Mouse (Mus musculus) forebrain, embryonic 15.5 days (tissue): ENCODE measurements around the gene Atp1a3. TPM values are rescaled to one million over a fixed set of nuclear protein-coding genes. Genes with fewer than 3 reads are reported as not detected.
A peak's percentile ranks its signal among the peaks of the same experiment; 100 is the strongest.

Experiments
- ATAC-seq: fragments of 200-750 bp; cut with Nextera tagmentation; replicated peaks from 2 replicates; pipeline ENCODE4 v1.8.0; 2017; ENCODE audit warnings: mild to moderate bottlenecking, moderate TSS enrichment, moderate library complexity
- H3K27ac ChIP-seq: fragments of 300-500 bp; sonication (generic); replicated peaks from 2 replicates; pipeline ENCODE4 v1.5.1; 2015; ENCODE audit warnings: mild to moderate bottlenecking, inconsistent platforms
- H3K27me3 ChIP-seq: fragments of 300-500 bp; sonication (generic); 2 replicates; pipeline ENCODE4 v1.6.1; 2015; ENCODE audit warnings: inconsistent platforms
- H3K36me3 ChIP-seq: fragments of 300-500 bp; sonication (generic); 2 replicates; pipeline ENCODE4 v1.6.1; 2015; ENCODE audit warnings: mild to moderate bottlenecking, inconsistent platforms
- H3K4me1 ChIP-seq: fragments of 300-500 bp; sonication (generic); 2 replicates; pipeline ENCODE4 v1.6.1; 2015; ENCODE audit warnings: inconsistent platforms
- H3K4me2 ChIP-seq: fragments of 300-500 bp; sonication (generic); replicated peaks from 2 replicates; pipeline ENCODE4 v1.6.1; 2015; ENCODE audit warnings: mild to moderate bottlenecking, inconsistent platforms
- H3K4me3 ChIP-seq: fragments of 300-500 bp; sonication (generic); 2 replicates; pipeline ENCODE4 v1.5.1; 2015; ENCODE audit warnings: mild to moderate bottlenecking, inconsistent platforms
- H3K9ac ChIP-seq: fragments of 300-500 bp; sonication (generic); replicated peaks from 2 replicates; pipeline ENCODE4 v1.6.1; 2015; ENCODE audit warnings: mild to moderate bottlenecking, inconsistent platforms
- H3K9me3 ChIP-seq: fragments of 300-500 bp; sonication (generic); 2 replicates; pipeline ENCODE4 v1.6.1; 2016; ENCODE audit warnings: inconsistent platforms
- WGBS: fragments of 180-500 bp; shearing (Covaris S2); methylation state at CpG from one replicate; pipeline ENCODE4 v1.1.7; 2015; ENCODE audit warnings: mixed read lengths; 5-methylcytosine and 5-hydroxymethylcytosine counted together
- polyA plus RNA-seq: library from polyadenylated mRNA; unstranded; fragments of >200 nt; fragmentation: Nextera tagmentation; extraction: Ambion mirVana; gene quantifications from 2 replicates; pipeline ENCODE4 v1.2.1, GENCODE M21; 2015

The Atp1a3 gene
- polyA plus RNA-seq, 1 experiment from 2014 or later: 191 TPM

GRCm38 (mm10) chr7:24973208-24973607 is 32.5 kb downstream of the Atp1a3 start:
- 90% methylated on average over 4 of the region's 4 CpGs for WGBS
- Histone ChIP-seq H3K4me2 (no peak overlapping the region), H3K27ac (no peak overlapping the region), H3K4me3 (no peak overlapping the region), H3K27me3 (no peaks in the 10 kb centered on the region), H3K36me3 (peaks cover 11% of the 10 kb centered on the region; the same call in 1 of the 2 replicates), H3K9ac (no peak overlapping the region), H3K9me3 (no peaks in the 10 kb centered on the region), H3K4me1 (peaks cover 18% of the 10 kb centered on the region)
- ATAC-seq: no peak

- Histone ChIP-seq H3K4me1 (peaks cover 18% of the 10 kb centered on the region), H3K9ac (peak within 1 kb of the TSS; percentile 86), H3K36me3 (peaks cover under 1% of the 10 kb centered on the region; the same call in 1 of the 2 replicates), H3K9me3 (no peaks in the 10 kb centered on the region), H3K4me3 (peak within 1 kb of the TSS; percentile 80), H3K27ac (peak within 1 kb of the TSS; percentile 75), H3K4me2 (peak within 1 kb of the TSS; percentile 83), H3K27me3 (no peaks in the 10 kb centered on the region)
- under 1% methylated on average over 45 of the region's 45 CpGs for WGBS
- peak; percentile 91 for ATAC-seq
Observed at GRCm38 (mm10) chr7:24971972-24972893, 33.5 kb downstream of the Atp1a3 start, which contains the start of gene Rabac1. Gene Rabac1, minus strand, starts transcription at chr7:24972754.

- Histone ChIP-seq H3K9ac (peak overlapping the region; percentile 86), H3K36me3 (no peaks in the 10 kb centered on the region), H3K9me3 (no peaks in the 10 kb centered on the region), H3K4me1 (peaks cover 18% of the 10 kb centered on the region), H3K4me2 (peak overlapping the region; percentile 83), H3K27me3 (no peaks in the 10 kb centered on the region), H3K27ac (peak overlapping the region; percentile 75), H3K4me3 (peak overlapping the region; percentile 80)
- WGBS: 8% methylated on average over 19 of the region's 19 CpGs
- 0 out of 2 replicates have a peak, but pooled peaks have one; percentile 3 for ATAC-seq
Observed at GRCm38 (mm10) chr7:24971261-24971971, 34.3 kb downstream of the Atp1a3 start.

- Histone ChIP-seq H3K4me2 (no peak overlapping the region), H3K4me3 (no peak overlapping the region), H3K36me3 (no peaks in the 10 kb centered on the region), H3K9ac (no peak overlapping the region), H3K27me3 (no peaks in the 10 kb centered on the region), H3K4me1 (peaks cover 18% of the 10 kb centered on the region), H3K27ac (no peak overlapping the region), H3K9me3 (no peaks in the 10 kb centered on the region)
- WGBS: 95% methylated on average over 3 of the region's 3 CpGs
- no peak for ATAC-seq
Observed at GRCm38 (mm10) chr7:24970341-24970740, 35.4 kb downstream of the Atp1a3 start.

GRCm38 (mm10) chr7:24969805-24970204 is 36.0 kb downstream of the Atp1a3 start:
- no peak for ATAC-seq

GRCm38 (mm10) chr7:24968463-24968862 is 37.3 kb downstream of the Atp1a3 start:
- Histone ChIP-seq H3K4me1 (peaks cover 18% of the 10 kb centered on the region), H3K27me3 (no peaks in the 10 kb centered on the region), H3K36me3 (no peaks in the 10 kb centered on the region), H3K4me3 (no peak overlapping the region), H3K9ac (no peak overlapping the region), H3K4me2 (no peak overlapping the region), H3K27ac (no peak overlapping the region), H3K9me3 (no peaks in the 10 kb centered on the region)
- ATAC-seq: no peak
- 67% methylated on average over 6 of the region's 6 CpGs for WGBS

More at GRCm38 (mm10) chr7:24969805-24970204, 36.0 kb downstream of the Atp1a3 start:
- no peak overlapping the region for H3K27ac ChIP-seq
- H3K9me3 ChIP-seq: no peaks in the 10 kb centered on the region
- H3K9ac ChIP-seq: no peak overlapping the region
- no peak overlapping the region for H3K4me3 ChIP-seq
- H3K4me2 ChIP-seq: no peak overlapping the region
- H3K36me3 ChIP-seq: no peaks in the 10 kb centered on the region
- H3K27me3 ChIP-seq: no peaks in the 10 kb centered on the region
- WGBS: 70% methylated on average over 12 of the region's 12 CpGs
- H3K4me1 ChIP-seq: peaks cover 18% of the 10 kb centered on the region

- Histone ChIP-seq H3K27me3 (no peaks in the 10 kb centered on the region), H3K4me1 (peaks cover 18% of the 10 kb centered on the region), H3K9me3 (no peaks in the 10 kb centered on the region), H3K4me3 (no peak overlapping the region), H3K4me2 (no peak overlapping the region), H3K36me3 (no peaks in the 10 kb centered on the region), H3K9ac (no peak overlapping the region), H3K27ac (no peak overlapping the region)
- 86% methylated on average over 8 of the region's 8 CpGs for WGBS
- no peak for ATAC-seq
Observed at GRCm38 (mm10) chr7:24967966-24968365, 37.8 kb downstream of the Atp1a3 start.

- H3K36me3 ChIP-seq: no peaks in the 10 kb centered on the region
- no peak overlapping the region for H3K9ac ChIP-seq
- H3K4me1 ChIP-seq: peaks cover 4% of the 10 kb centered on the region; the same call in 1 of the 2 replicates
- ATAC-seq: peak; percentile 42; the same call in 1 of the 2 replicates
- no peak overlapping the region for H3K27ac ChIP-seq
- no peaks in the 10 kb centered on the region for H3K9me3 ChIP-seq
- H3K27me3 ChIP-seq: no peaks in the 10 kb centered on the region
- 18% methylated on average over 5 of the region's 5 CpGs for WGBS
- H3K4me2 ChIP-seq: no peak overlapping the region
- H3K4me3 ChIP-seq: no peak overlapping the region
Observed at GRCm38 (mm10) chr7:24964897-24965535, 40.7 kb downstream of the Atp1a3 start.

GRCm38 (mm10) chr7:24964288-24964687 is 41.5 kb downstream of the Atp1a3 start:
- no peak overlapping the region for H3K4me2 ChIP-seq
- H3K36me3 ChIP-seq: no peaks in the 10 kb centered on the region
- no peak overlapping the region for H3K27ac ChIP-seq
- ATAC-seq: no peak
- no peaks in the 10 kb centered on the region for H3K9me3 ChIP-seq
- no peak overlapping the region for H3K4me3 ChIP-seq
- no peaks in the 10 kb centered on the region for H3K27me3 ChIP-seq
- 80% methylated on average over 2 of the region's 2 CpGs for WGBS
- H3K4me1 ChIP-seq: no peaks in the 10 kb centered on the region
- H3K9ac ChIP-seq: no peak overlapping the region

GRCm38 (mm10) chr7:24955226-24955625 is 50.5 kb downstream of the Atp1a3 start:
- H3K4me1 ChIP-seq: peaks cover 21% of the 10 kb centered on the region
- WGBS: 3% methylated on average over 16 of the region's 33 CpGs
- no peak overlapping the region for H3K9ac ChIP-seq

GRCm38 (mm10) chr7:24954450-24954849 is 51.3 kb downstream of the Atp1a3 start:
- Histone ChIP-seq H3K4me2 (peak overlapping the region; percentile 53), H3K36me3 (no peaks in the 10 kb centered on the region), H3K4me3 (peak overlapping the region; percentile 37), H3K27me3 (peaks cover 63% of the 10 kb centered on the region), H3K9ac (peak overlapping the region; percentile 35), H3K4me1 (peaks cover 25% of the 10 kb centered on the region), H3K27ac (no peak overlapping the region), H3K9me3 (no peaks in the 10 kb centered on the region)
- ATAC-seq: 0 out of 2 replicates have a peak, but pooled peaks have one; percentile 21
- 2% methylated on average over 22 of the region's 30 CpGs for WGBS

More at GRCm38 (mm10) chr7:24955226-24955625, 50.5 kb downstream of the Atp1a3 start:
- Histone ChIP-seq H3K27me3 (peaks cover 55% of the 10 kb centered on the region), H3K27ac (no peak overlapping the region), H3K4me3 (peak overlapping the region; percentile 37), H3K9me3 (no peaks in the 10 kb centered on the region), H3K4me2 (peak overlapping the region; percentile 53), H3K36me3 (no peaks in the 10 kb centered on the region)
- ATAC-seq: no peak
